Mouse (Mus musculus): ENCODE results near the gene Cyb5r2. TPM values are rescaled to one million over a fixed set of nuclear protein-coding genes. Genes with fewer than 3 reads are reported as not detected.

The Cyb5r2 gene
- polyA plus RNA-seq, 1 experiment from 2014 or later = 0.92 TPM

Other genes starting within 250 kb of the Cyb5r2 start
- gene Olfml1, start 190.6 kb downstream of the Cyb5r2 start, polyA plus RNA-seq (2014; fragmentation: Nextera tagmentation; extraction: Ambion mirVana) = 26.0 TPM in 2 replicates
- gene Ppfibp2, start 162.8 kb downstream of the Cyb5r2 start, polyA plus RNA-seq (2014; fragmentation: Nextera tagmentation; extraction: Ambion mirVana) = 18.3 and 18.8 TPM in 2 replicates
- not detected in 2 replicates for gene 5330417H12Rik, start 132.9 kb downstream of the Cyb5r2 start, polyA plus RNA-seq (2014; fragmentation: Nextera tagmentation; extraction: Ambion mirVana)
- gene Ovch2, start 43.2 kb upstream of the Cyb5r2 start, polyA plus RNA-seq (2014; fragmentation: Nextera tagmentation; extraction: Ambion mirVana) = not detected in 2 replicates
- gene Olfr467, start 54.2 kb upstream of the Cyb5r2 start, polyA plus RNA-seq (2014; fragmentation: Nextera tagmentation; extraction: Ambion mirVana) = not detected in 2 replicates
- not detected in 2 replicates for gene Olfr469, start 67.5 kb upstream of the Cyb5r2 start, polyA plus RNA-seq (2014; fragmentation: Nextera tagmentation; extraction: Ambion mirVana)
- gene Olfr470, start 89.5 kb upstream of the Cyb5r2 start, polyA plus RNA-seq (2014; fragmentation: Nextera tagmentation; extraction: Ambion mirVana) = not detected in 2 replicates
- not detected in 2 replicates for gene Olfr472, start 139.9 kb upstream of the Cyb5r2 start, polyA plus RNA-seq (2014; fragmentation: Nextera tagmentation; extraction: Ambion mirVana)
- not detected in 2 replicates for gene Olfr473, start 172.4 kb upstream of the Cyb5r2 start, polyA plus RNA-seq (2014; fragmentation: Nextera tagmentation; extraction: Ambion mirVana)
- gene Olfr474, start 196.6 kb upstream of the Cyb5r2 start, polyA plus RNA-seq (2014; fragmentation: Nextera tagmentation; extraction: Ambion mirVana) = not detected in 2 replicates
- gene Olfr476, start 206.8 kb upstream of the Cyb5r2 start, polyA plus RNA-seq (2014; fragmentation: Nextera tagmentation; extraction: Ambion mirVana) = not detected in 2 replicates
- gene Olfr477, start 228.7 kb upstream of the Cyb5r2 start, polyA plus RNA-seq (2014; fragmentation: Nextera tagmentation; extraction: Ambion mirVana) = not detected in 2 replicates

Data from limb, embryonic 11.5 days (tissue).